Mouse (Mus musculus) lung, postnatal 14 days (tissue): ENCODE measurements around the gene Gm20517.
A peak's percentile ranks its signal among the peaks of the same experiment; 100 is the strongest.
"Not testable (repeated sequence)": the region's sequence is repeated elsewhere in the genome, so short reads cannot be mapped to it uniquely, and the experiment has no call there.

Experiments used
- DNase-seq: peaks from one replicate; pipeline ENCODE4 v3.0.0; 2021

Gm20517 gene

GRCm38 (mm10) chr17:47597261-47597660, 14.1 kb upstream of the Gm20517 start:
- no peak for DNase-seq

GRCm38 (mm10) chr17:47597838-47598579, 13.4 kb upstream of the Gm20517 start:
- DNase-seq = peak; percentile 28

- DNase-seq = not testable (repeated sequence)
Observed at GRCm38 (mm10) chr17:47598580-47599304, 12.6 kb upstream of the Gm20517 start.

- peak; percentile 42 for DNase-seq
Observed at GRCm38 (mm10) chr17:47599511-47600297, 11.7 kb upstream of the Gm20517 start.

GRCm38 (mm10) chr17:47600601-47601388, 10.6 kb upstream of the Gm20517 start:
- DNase-seq = no peak

GRCm38 (mm10) chr17:47601389-47601755, 10.0 kb upstream of the Gm20517 start:
- no peak for DNase-seq

- DNase-seq = no peak
Observed at GRCm38 (mm10) chr17:47602289-47602688, 9.1 kb upstream of the Gm20517 start.

- DNase-seq = peak; percentile 45
Observed at GRCm38 (mm10) chr17:47606220-47606619, 5.2 kb upstream of the Gm20517 start.

- no peak for DNase-seq
Observed at GRCm38 (mm10) chr17:47609182-47609581, 2.2 kb upstream of the Gm20517 start.

GRCm38 (mm10) chr17:47611661-47611982, 233 bp downstream of the Gm20517 start:
- DNase-seq = no peak

- peak; percentile 66 for DNase-seq
Observed at GRCm38 (mm10) chr17:47614018-47614417, 2.6 kb downstream of the Gm20517 start.

GRCm38 (mm10) chr17:47616119-47616518, 4.7 kb downstream of the Gm20517 start:
- no peak for DNase-seq

GRCm38 (mm10) chr17:47616652-47617051, 5.3 kb downstream of the Gm20517 start:
- no peak for DNase-seq

GRCm38 (mm10) chr17:47617605-47618307, 6.4 kb downstream of the Gm20517 start:
- DNase-seq = no peak

- no peak for DNase-seq
Observed at GRCm38 (mm10) chr17:47618556-47619311, 7.3 kb downstream of the Gm20517 start.

- DNase-seq = no peak
Observed at GRCm38 (mm10) chr17:47622912-47623554, 11.6 kb downstream of the Gm20517 start.

GRCm38 (mm10) chr17:47624572-47624971, 13.2 kb downstream of the Gm20517 start:
- DNase-seq = not testable (repeated sequence)

GRCm38 (mm10) chr17:47625088-47625487, 13.7 kb downstream of the Gm20517 start:
- DNase-seq = no peak

GRCm38 (mm10) chr17:47626031-47626430, 14.6 kb downstream of the Gm20517 start:
- DNase-seq = peak; percentile 27

- no peak for DNase-seq
Observed at GRCm38 (mm10) chr17:47627791-47628190, 16.4 kb downstream of the Gm20517 start.
